Comparison of ENCODE assay signal across 32 mouse cellular contexts in the genomic region with DNA sequence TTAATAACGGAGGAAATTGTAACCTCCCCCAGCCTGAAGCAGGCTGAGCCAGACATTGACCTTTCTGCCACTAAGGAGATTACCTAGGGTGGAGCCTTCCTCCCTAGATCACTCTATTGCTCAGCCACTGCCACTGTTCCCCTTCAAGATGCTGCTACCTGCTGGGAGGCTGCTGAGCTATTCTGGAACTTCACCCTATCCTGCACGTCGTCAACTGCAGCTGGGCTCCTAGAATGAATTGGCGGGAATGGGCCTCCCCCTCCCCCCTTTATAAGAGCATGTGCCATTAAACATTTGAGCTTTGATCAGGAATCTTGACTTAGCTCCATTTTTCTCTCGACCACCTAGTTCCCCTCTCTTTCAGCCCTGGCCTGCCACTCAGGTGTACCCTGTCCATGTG. TPM values are rescaled to one million over a fixed set of nuclear protein-coding genes. Genes with fewer than 3 reads are reported as not detected.
"Had no signal": no experiment of that assay in that cellular context is flagged by ENCODE, and none has a peak within 500 bp of the region (broad histone marks: within the 10 kb centered on the region; RNA-seq: fewer than 3 reads in every experiment).

No protein-coding gene starts in this region.

RNA-seq across cellular contexts. Expression of gene Garem2, which starts 45.4 kb away (rescaled TPM):
- total RNA-seq: gastrocnemius, adult 2 months; gastrocnemius, postnatal 25 days; granulocyte monocyte progenitor cell, adult 5-6 weeks had no signal
- polyA plus RNA-seq: inflammation-experienced regulatory T-cells, adult 6 months had no signal

RNA-seq across cellular contexts. Expression of gene 3110082J24Rik, which starts 46.3 kb away (rescaled TPM):
- total RNA-seq: gastrocnemius, adult 2 months; gastrocnemius, postnatal 10 days; gastrocnemius, postnatal 25 days; gastrocnemius, postnatal 4 days; granulocyte monocyte progenitor cell, adult 5-6 weeks; heart, adult 2 months; heart, postnatal 10 days; heart, postnatal 25 days; heart, postnatal 4 days had no signal
- polyA plus RNA-seq: heart, adult 2 months; heart, embryonic 12.5 days; heart, embryonic 14.5 days; heart, embryonic 16.5 days; inflammation-experienced regulatory T-cells, adult 6 months; intestine, embryonic 15.5 days; intestine, postnatal 0 days; kidney, embryonic 14.5 days; kidney, embryonic 16.5 days; limb, embryonic 10.5 days; limb, embryonic 12.5 days; limb, embryonic 14.5 days; liver, embryonic 12.5 days; liver, embryonic 14.5 days; liver, embryonic 16.5 days had no signal

RNA-seq across cellular contexts. Expression of gene Il6, which starts 46.7 kb away (rescaled TPM):
- total RNA-seq: gastrocnemius, adult 2 months; gastrocnemius, postnatal 25 days; gastrocnemius, postnatal 4 days; heart, adult 2 months; heart, postnatal 10 days; heart, postnatal 25 days; layer of hippocampus, adult 2 months; layer of hippocampus, postnatal 10 days; layer of hippocampus, postnatal 25 days; left cerebral cortex, adult 2 months; left cerebral cortex, postnatal 14 days; left cerebral cortex, postnatal 36 days had no signal
- polyA plus RNA-seq: heart, adult 2 months; hindbrain, embryonic 10.5 days; hindbrain, embryonic 12.5 days; hindbrain, embryonic 16.5 days; kidney, embryonic 14.5 days; limb, embryonic 10.5 days; limb, embryonic 12.5 days had no signal
